Comparison of ENCODE assay signal across 27 mouse cellular contexts in the genomic region with DNA sequence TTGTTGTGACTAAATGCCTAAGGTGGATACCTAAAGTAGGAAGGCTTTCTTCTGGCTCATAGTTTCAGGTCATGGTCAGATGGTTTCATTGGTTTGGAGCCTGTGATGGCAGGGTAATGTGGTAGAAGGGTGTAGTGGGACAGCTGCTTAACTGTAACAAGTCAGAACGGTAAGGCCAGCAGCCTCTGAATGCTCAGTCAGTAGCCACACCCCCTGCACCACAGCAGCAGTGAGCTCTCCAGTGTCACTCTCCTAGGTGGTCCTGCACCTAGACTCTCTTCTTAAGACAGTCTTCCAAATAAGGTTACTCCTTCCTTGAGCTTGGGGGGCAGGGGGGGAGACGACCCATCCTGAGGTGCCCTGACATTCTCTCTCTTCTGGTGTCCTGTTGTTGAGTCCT. TPM values are rescaled to one million over a fixed set of nuclear protein-coding genes. Genes with fewer than 3 reads are reported as not detected.
DNase-seq lines count a peak whose midpoint lies in the region; ATAC-seq and TF ChIP-seq lines count a peak whose summit lies in the region.
"Had no signal": no experiment of that assay in that cellular context is flagged by ENCODE, and none has a peak within 500 bp of the region (broad histone marks: within the 10 kb centered on the region; RNA-seq: fewer than 3 reads in every experiment).

No protein-coding gene starts in this region.

- intact Hi-C loops in left cerebral cortex, postnatal 14 days (cut with DNase I): no loop called here

- ATAC-seq in cerebellum, adult (ENCODE audit: insufficient number of reproducible peaks, low FRiP score, low TSS enrichment): 0 out of 2 replicates have a peak, but pooled peaks have one; percentile 17
- no peak for ATAC-seq in heart, embryonic 11.5 days (replicated peaks; ENCODE audit: insufficient number of reproducible peaks, low FRiP score, low TSS enrichment)
- ATAC-seq in kidney, embryonic 16.5 days (ENCODE audit: low FRiP score, low TSS enrichment): peak; percentile 54; the same call in 1 of the 2 replicates
- peak; percentile 57; the same call in 1 of the 2 replicates for ATAC-seq in embryonic facial prominence, embryonic 15.5 days (ENCODE audit: insufficient number of reproducible peaks, low FRiP score, low TSS enrichment, low read depth)
- ATAC-seq: activated CD4-positive, CD25-positive, alpha-beta regulatory T cell, adult 4 months; forebrain, embryonic 16.5 days; hindbrain, embryonic 16.5 days; inflammation-experienced regulatory T-cells, adult 6 months had no signal

- H3K4me2 ChIP-seq in heart, embryonic 11.5 days: no peak overlapping the region
- H3K4me2 ChIP-seq in kidney, embryonic 16.5 days (replicated peaks; ENCODE audit: low read depth, low read length): no peak overlapping the region
- H3K4me2 ChIP-seq in embryonic facial prominence, embryonic 15.5 days (replicated peaks): no peak overlapping the region
- H3K4me2 ChIP-seq: forebrain, embryonic 12.5 days; hindbrain, embryonic 12.5 days had no signal

- no peak overlapping the region for H3K9ac ChIP-seq in heart, embryonic 11.5 days (ENCODE audit: low read depth, low read length)
- H3K9ac ChIP-seq in kidney, embryonic 16.5 days (replicated peaks; ENCODE audit: low read length): no peak overlapping the region
- H3K9ac ChIP-seq in embryonic facial prominence, embryonic 15.5 days: no peak overlapping the region
- H3K9ac ChIP-seq: forebrain, embryonic 12.5 days; hindbrain, embryonic 12.5 days had no signal

- no peak for DNase-seq in cerebellum, adult 11 months
- no peak for DNase-seq in heart, adult 9 months (ENCODE audit: low spot score in 2 of 2)
- DNase-seq in kidney, adult 2 months: no peak
- DNase-seq in left cerebral cortex, postnatal 14 days (ENCODE audit: low spot score in 2 of 2): no peak
- DNase-seq: adrenal gland, postnatal 25 days; cerebellum, adult 8-10 months; cerebellum, postnatal 14 days; gastrocnemius, postnatal 10 days; heart, postnatal 4 days; kidney, adult 18-20 months had no signal

- H3K4me3 ChIP-seq in heart, embryonic 11.5 days (ENCODE audit: low read depth, low read length): no peak overlapping the region
- H3K4me3 ChIP-seq in kidney, embryonic 16.5 days (ENCODE audit: low read length): no peak overlapping the region
- H3K4me3 ChIP-seq in kidney, adult 2 months (ENCODE audit: insufficient read depth, low read depth, low read length): no peak overlapping the region
- H3K4me3 ChIP-seq in embryonic facial prominence, embryonic 15.5 days (replicated peaks): no peak overlapping the region
- H3K4me3 ChIP-seq: forebrain, embryonic 12.5 days; heart, embryonic 10.5 days; hindbrain, embryonic 12.5 days had no signal

- peaks cover 3% of the 10 kb centered on the region; the same call in 1 of the 2 replicates for H3K36me3 ChIP-seq in heart, embryonic 11.5 days (ENCODE audit: control insufficient read depth, insufficient read depth, low read length)
- H3K36me3 ChIP-seq in kidney, embryonic 16.5 days (ENCODE audit: insufficient read depth, low read length): 0 out of 2 replicates have a peak, but pooled peaks cover 12% of the 10 kb centered on the region
- H3K36me3 ChIP-seq in kidney, adult 2 months (ENCODE audit: control insufficient read depth, insufficient read depth, low read length): no peaks in the 10 kb centered on the region
- H3K36me3 ChIP-seq in embryonic facial prominence, embryonic 15.5 days: 0 out of 2 replicates have a peak, but pooled peaks cover 6% of the 10 kb centered on the region

- no peak for TF ChIP-seq POLR2A in kidney, adult 2 months (IDR thresholded peaks at IDR 0.05; ENCODE audit: low read depth, low read length)

- WGBS in heart, embryonic 11.5 days (ENCODE audit: insufficient replicate concordance): 34% methylated on average over 2 of the region's 2 CpGs
- 55% methylated on average over 2 of the region's 2 CpGs for WGBS in kidney, embryonic 16.5 days
- WGBS in kidney, adult 2 months: 41% methylated on average over 2 of the region's 2 CpGs
- 32% methylated on average over 2 of the region's 2 CpGs for WGBS in embryonic facial prominence, embryonic 15.5 days

- 0 out of 2 replicates have a peak overlapping the region, but pooled peaks have one; percentile 29 for H3K27ac ChIP-seq in heart, embryonic 11.5 days (ENCODE audit: low read depth, low read length)
- no peak overlapping the region for H3K27ac ChIP-seq in kidney, embryonic 16.5 days (ENCODE audit: low read length)
- no peak overlapping the region for H3K27ac ChIP-seq in kidney, adult 2 months (ENCODE audit: insufficient read depth, low read depth, low read length)
- H3K27ac ChIP-seq in embryonic facial prominence, embryonic 15.5 days (replicated peaks): no peak overlapping the region
- H3K27ac ChIP-seq: forebrain, embryonic 12.5 days; heart, embryonic 10.5 days; hindbrain, embryonic 12.5 days had no signal

- H3K27me3 ChIP-seq in heart, embryonic 11.5 days (ENCODE audit: control insufficient read depth, insufficient read depth, low read length): no peaks in the 10 kb centered on the region
- no peaks in the 10 kb centered on the region for H3K27me3 ChIP-seq in kidney, embryonic 16.5 days (ENCODE audit: insufficient read depth, low read length)
- H3K27me3 ChIP-seq in kidney, adult 2 months (replicated peaks; ENCODE audit: control insufficient read depth, insufficient read depth, low read length): no peaks in the 10 kb centered on the region
- no peaks in the 10 kb centered on the region for H3K27me3 ChIP-seq in embryonic facial prominence, embryonic 15.5 days
- H3K27me3 ChIP-seq: forebrain, embryonic 12.5 days; hindbrain, embryonic 12.5 days had no signal

- peaks cover 18% of the 10 kb centered on the region for H3K4me1 ChIP-seq in heart, embryonic 11.5 days (ENCODE audit: control insufficient read depth, insufficient read depth, low read length)
- 0 out of 2 replicates have a peak, but pooled peaks cover 14% of the 10 kb centered on the region for H3K4me1 ChIP-seq in kidney, embryonic 16.5 days (ENCODE audit: insufficient read depth, low read length)
- peaks cover 8% of the 10 kb centered on the region; the same call in 1 of the 2 replicates for H3K4me1 ChIP-seq in kidney, adult 2 months (ENCODE audit: control insufficient read depth, insufficient read depth, low read length)
- H3K4me1 ChIP-seq in embryonic facial prominence, embryonic 15.5 days: no peaks in the 10 kb centered on the region
- H3K4me1 ChIP-seq: hindbrain, embryonic 12.5 days had no signal

- TF ChIP-seq CTCF in kidney, adult 2 months (conservative IDR thresholded peaks at IDR 0.05; ENCODE audit: insufficient read depth, insufficient read length, low read depth, low read length): no peak

- no peaks in the 10 kb centered on the region for H3K9me3 ChIP-seq in heart, embryonic 11.5 days (replicated peaks; ENCODE audit: control insufficient read depth, low read length)
- H3K9me3 ChIP-seq in kidney, embryonic 16.5 days (ENCODE audit: low read length): no peaks in the 10 kb centered on the region
- no peaks in the 10 kb centered on the region for H3K9me3 ChIP-seq in embryonic facial prominence, embryonic 15.5 days (replicated peaks)
- H3K9me3 ChIP-seq: forebrain, embryonic 12.5 days; heart, embryonic 10.5 days; hindbrain, embryonic 12.5 days had no signal

RNA-seq across cellular contexts. Expression of a gene that starts 39.1 kb away (rescaled TPM):
- 258 and 260 TPM in 2 replicates for polyA plus RNA-seq in heart, embryonic 11.5 days (2014; fragmentation: Nextera tagmentation; extraction: Ambion mirVana)
- polyA plus RNA-seq in kidney, embryonic 16.5 days (2015; fragmentation: Nextera tagmentation; extraction: Ambion mirVana): 206 and 211 TPM in 2 replicates
- 18.4 and 32.5 TPM in 2 replicates for polyA plus RNA-seq in kidney, adult 2 months (2012; rRNA removed)
- 210 and 214 TPM in 2 replicates for polyA plus RNA-seq in embryonic facial prominence, embryonic 15.5 days (2015; fragmentation: Nextera tagmentation; extraction: Ambion mirVana)
- total RNA-seq in left cerebral cortex, postnatal 14 days (2021): 100 to 1,000 TPM; 147 to 149 TPM

RNA-seq across cellular contexts. Expression of a gene that starts 47.6 kb away (rescaled TPM):
- not detected in 2 replicates for polyA plus RNA-seq in heart, embryonic 11.5 days (2014; fragmentation: Nextera tagmentation; extraction: Ambion mirVana)
- polyA plus RNA-seq in kidney, embryonic 16.5 days (2015; fragmentation: Nextera tagmentation; extraction: Ambion mirVana): not detected in 2 replicates
- polyA plus RNA-seq in kidney, adult 2 months (2012; rRNA removed): not detected in 2 replicates
- polyA plus RNA-seq in embryonic facial prominence, embryonic 15.5 days (2015; fragmentation: Nextera tagmentation; extraction: Ambion mirVana): not detected in 2 replicates
- total RNA-seq in left cerebral cortex, postnatal 14 days (2021): under 1 TPM in 1 of 2 experiments, not detected in 1; 0.27 TPM
- total RNA-seq: adrenal gland, adult 18-20 months; adrenal gland, postnatal 25 days; common myeloid progenitor, adult 5-6 weeks; gastrocnemius, postnatal 10 days; gastrocnemius, postnatal 4 days; heart, postnatal 4 days; MEL had no signal
- polyA plus RNA-seq: activated CD4-positive, CD25-positive, alpha-beta regulatory T cell, adult 4 months; C2C12; heart, embryonic 10.5 days; heart, postnatal 0 days; inflammation-experienced regulatory T-cells, adult 6 months had no signal
